Mouse (Mus musculus): Measurements from ENCODE around the gene Gm21149.
"Not testable (repeated sequence)": the region's sequence is repeated elsewhere in the genome, so short reads cannot be mapped to it uniquely, and the experiment has no call there.

Gm21149 gene

DNA sequence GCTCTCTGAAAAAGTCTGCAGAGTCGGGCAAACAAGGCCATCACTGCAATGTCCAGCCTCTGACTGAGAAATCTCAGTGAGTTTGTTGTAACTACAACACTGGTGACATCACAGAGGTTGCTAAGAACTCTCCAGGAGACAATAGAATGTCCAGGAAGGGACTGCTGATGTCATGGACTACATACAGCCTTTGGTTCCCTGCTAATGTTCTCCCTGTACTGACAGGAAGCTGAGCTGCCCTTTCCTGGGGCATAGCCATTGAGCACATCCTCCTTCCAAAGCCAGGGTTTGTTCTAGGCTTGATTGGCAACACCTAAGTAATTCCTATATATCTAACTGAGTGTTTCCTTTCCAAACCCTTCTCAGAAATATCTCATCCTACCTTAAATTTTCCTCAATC lies at the start of gene Gm21149:
Gm21149 (minus strand) TSS at position 101 of the 400 bp plus-strand sequence.
- TF ChIP-seq GATA4 (IDR thresholded peaks at IDR 0.05; ENCODE audit: insufficient replicate concordance, low read length): not testable (repeated sequence)

DNA sequence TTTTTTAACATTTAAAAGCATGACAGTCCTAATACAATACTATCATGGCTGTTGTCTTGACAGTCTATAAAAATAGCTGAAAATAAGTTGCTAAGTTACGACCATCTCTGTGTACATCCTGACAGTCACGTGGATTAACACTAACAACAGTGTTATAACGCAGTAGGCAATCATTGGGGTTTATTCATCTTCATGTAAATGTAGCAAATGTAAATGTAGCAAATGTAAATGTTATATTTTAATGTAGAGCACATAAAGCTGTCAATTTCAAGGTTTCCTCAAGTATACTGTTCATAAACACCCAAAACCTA lies 30.9 kb upstream of the Gm21149 start:
- TF ChIP-seq GATA4 (IDR thresholded peaks at IDR 0.05; ENCODE audit: insufficient replicate concordance, low read length): no peak

DNA sequence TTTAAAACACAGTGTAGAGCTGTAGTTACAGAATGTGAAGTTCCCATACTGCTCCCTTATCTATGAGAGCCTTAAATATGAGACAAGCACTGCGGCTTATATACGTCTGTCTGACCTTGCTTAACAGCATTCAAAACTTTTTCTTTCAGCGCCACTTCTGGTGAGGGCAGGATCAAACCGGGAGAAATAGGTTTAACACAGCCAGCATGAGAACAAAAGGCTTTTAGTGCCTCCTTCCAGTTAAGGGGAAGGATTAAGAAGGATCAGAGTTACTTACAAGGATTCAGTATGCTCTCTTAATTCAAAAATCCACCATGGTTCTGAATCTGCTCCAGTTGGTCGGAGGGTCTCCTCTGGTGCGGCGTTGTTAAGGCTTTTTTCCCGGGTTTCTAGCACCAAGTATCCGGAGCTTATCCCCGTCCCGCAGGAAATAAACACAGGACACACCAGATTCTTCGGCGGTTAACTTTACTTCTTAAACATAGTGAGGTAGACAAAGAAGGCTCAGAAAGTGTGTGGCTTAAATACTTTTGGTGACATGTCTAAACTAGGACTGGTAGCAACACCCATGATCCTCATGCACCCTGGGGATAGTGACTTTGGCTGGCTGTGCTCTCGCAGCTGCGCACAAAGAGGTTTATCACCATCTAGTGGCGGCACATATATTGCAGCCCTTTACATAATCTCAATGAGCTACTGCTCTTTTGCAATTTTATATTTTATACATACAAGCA lies 30.4 kb upstream of the Gm21149 start:
- no peak for TF ChIP-seq GATA4 (IDR thresholded peaks at IDR 0.05; ENCODE audit: insufficient replicate concordance, low read length)

- no peak for TF ChIP-seq GATA4 (IDR thresholded peaks at IDR 0.05; ENCODE audit: insufficient replicate concordance, low read length)
Observed at GRCm38 (mm10) chr5:15488743-15489142, 12.4 kb upstream of the Gm21149 start.
